Mouse (Mus musculus) lung, embryonic 16.5 days (tissue): ENCODE measurements around the gene Plin3. TPM values are rescaled to one million over a fixed set of nuclear protein-coding genes. Genes with fewer than 3 reads are reported as not detected.
A peak's percentile ranks its signal among the peaks of the same experiment; 100 is the strongest.

ENCODE experiments used
- ATAC-seq: fragments of 200-750 bp; cut with Nextera tagmentation; 2 replicates; pipeline ENCODE4 v1.8.0; 2017; ENCODE audit warnings: low read depth, mild to moderate bottlenecking, moderate library complexity
- H3K27ac ChIP-seq: fragments of 300-500 bp; sonication (generic); 2 replicates; pipeline ENCODE4 v1.5.1; 2014; ENCODE audit warnings: mild to moderate bottlenecking, control low read depth, low read length
- H3K27me3 ChIP-seq: fragments of 300-500 bp; sonication (generic); 2 replicates; pipeline ENCODE4 v1.6.1; 2014; ENCODE audit warnings: low read depth, low read length, mixed read lengths; ENCODE audit not compliant: control insufficient read depth, insufficient read depth
- H3K36me3 ChIP-seq: fragments of 300-500 bp; sonication (generic); 2 replicates; pipeline ENCODE4 v1.6.1; 2014; ENCODE audit warnings: low read length; ENCODE audit not compliant: control insufficient read depth, insufficient read depth
- H3K4me1 ChIP-seq: fragments of 300-500 bp; sonication (generic); replicated peaks from 2 replicates; pipeline ENCODE4 v1.6.1; 2014; ENCODE audit warnings: low read length, mixed read lengths; ENCODE audit not compliant: control insufficient read depth, insufficient read depth
- H3K4me2 ChIP-seq: fragments of 300-500 bp; sonication (generic); 2 replicates; pipeline ENCODE4 v1.6.1; 2014; ENCODE audit warnings: low read depth, low read length, control low read depth
- H3K4me3 ChIP-seq: fragments of 300-500 bp; sonication (generic); 2 replicates; pipeline ENCODE4 v1.5.1; 2014; ENCODE audit warnings: mild to moderate bottlenecking, low read length, control low read depth
- H3K9ac ChIP-seq: fragments of 300-500 bp; sonication (generic); 2 replicates; pipeline ENCODE4 v1.6.1; 2014; ENCODE audit warnings: low read length, control low read depth
- H3K9me3 ChIP-seq: fragments of 300-500 bp; sonication (generic); 2 replicates; pipeline ENCODE4 v1.6.1; 2016; ENCODE audit warnings: low read length; ENCODE audit not compliant: control insufficient read depth
- WGBS: fragments of 180-500 bp; shearing (Covaris S2); extraction: QIAGEN DNeasy Blood & Tissue Kit; methylation state at CpG from one replicate; pipeline ENCODE4 v1.1.7; 2014; 5-methylcytosine and 5-hydroxymethylcytosine counted together
- polyA plus RNA-seq: library from polyadenylated mRNA; unstranded; fragments of >200 nt; fragmentation: Nextera tagmentation; extraction: Ambion mirVana; gene quantifications from 2 replicates; pipeline ENCODE4 v1.2.1, GENCODE M21; 2015

Gene Plin3
- polyA plus RNA-seq, 1 experiment from 2014 or later: 90.2 TPM

DNA sequence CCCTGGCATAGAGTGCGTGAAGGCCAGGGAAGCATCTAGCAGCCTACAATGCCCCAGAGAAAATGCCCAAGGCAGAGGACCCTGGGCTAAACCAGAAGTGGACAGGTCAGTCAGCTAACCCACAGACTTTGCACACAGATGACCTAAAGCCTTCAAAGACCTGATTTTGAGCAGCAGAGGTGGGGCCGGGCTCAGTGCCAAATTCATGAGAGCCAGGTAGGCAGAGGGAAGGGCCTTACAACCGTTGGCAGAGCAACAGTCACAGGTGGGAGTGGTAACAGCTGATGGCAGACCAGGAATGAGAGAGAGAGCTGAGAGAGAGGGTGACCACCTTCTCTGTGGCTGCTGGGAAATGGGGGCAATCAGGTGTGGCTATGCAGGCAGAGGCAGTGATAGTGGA, 20.0 kb downstream of the Plin3 start:
- no peak for ATAC-seq
- no peak overlapping the region for H3K9ac ChIP-seq

DNA sequence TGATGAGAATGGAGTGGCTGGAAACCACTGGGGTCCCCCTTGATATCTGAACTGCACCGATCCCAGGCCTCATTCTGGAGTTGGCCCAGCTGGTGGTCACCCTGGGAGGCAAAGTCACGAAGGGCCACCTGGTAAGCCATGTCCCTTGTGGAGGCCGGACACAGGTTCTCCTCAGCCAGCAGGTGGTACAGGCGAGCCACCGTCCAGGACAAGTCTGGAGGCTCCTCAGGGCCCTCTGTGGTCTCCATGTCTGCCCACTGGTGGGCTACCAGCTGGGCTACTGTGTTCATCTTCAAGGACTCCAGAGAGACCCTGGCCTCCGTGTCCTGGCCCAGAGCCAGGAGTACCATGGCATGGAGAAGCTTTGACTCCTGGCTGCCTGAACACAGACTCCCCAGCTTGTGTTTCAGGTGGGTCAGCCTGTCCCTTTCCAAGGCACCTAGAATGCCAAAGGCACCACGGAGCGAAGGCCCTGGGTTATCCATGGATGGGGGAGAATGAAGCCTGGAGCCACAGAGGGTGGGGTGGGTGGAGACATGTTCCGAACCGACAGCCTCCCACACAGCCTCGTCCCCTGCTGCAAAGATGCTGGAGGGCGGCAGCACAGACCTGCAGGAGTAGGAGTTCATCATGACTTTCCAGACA, 20.9 kb downstream of the Plin3 start:
- Histone ChIP-seq H3K9ac (no peak overlapping the region), H3K4me3 (no peak overlapping the region), H3K27me3 (no peaks in the 10 kb centered on the region), H3K4me1 (peaks cover 13% of the 10 kb centered on the region), H3K4me2 (no peak overlapping the region), H3K27ac (no peak overlapping the region), H3K9me3 (no peaks in the 10 kb centered on the region), H3K36me3 (peaks cover 6% of the 10 kb centered on the region; the same call in 1 of the 2 replicates)
- no peak for ATAC-seq
- 78% methylated on average over 12 of the region's 12 CpGs for WGBS

More for the DNA sequence above, 20.0 kb downstream of the Plin3 start:
- no peak overlapping the region for H3K27ac ChIP-seq
- no peak overlapping the region for H3K4me2 ChIP-seq
- peaks cover 6% of the 10 kb centered on the region; the same call in 1 of the 2 replicates for H3K36me3 ChIP-seq
- H3K27me3 ChIP-seq: no peaks in the 10 kb centered on the region
- H3K9me3 ChIP-seq: no peaks in the 10 kb centered on the region
- no peak overlapping the region for H3K4me3 ChIP-seq
- H3K4me1 ChIP-seq: peaks cover 22% of the 10 kb centered on the region
- 59% methylated on average over 3 of the region's 3 CpGs for WGBS

- WGBS: 63% methylated on average over 3 of the region's 3 CpGs
- H3K4me2 ChIP-seq: peak overlapping the region; percentile 55
- H3K27ac ChIP-seq: no peak overlapping the region
- peaks cover 10% of the 10 kb centered on the region for H3K4me1 ChIP-seq
- no peaks in the 10 kb centered on the region for H3K27me3 ChIP-seq
- H3K9ac ChIP-seq: peak overlapping the region; percentile 54
- H3K36me3 ChIP-seq: peaks cover 6% of the 10 kb centered on the region; the same call in 1 of the 2 replicates
- H3K4me3 ChIP-seq: peak overlapping the region; percentile 39; the same call in 1 of the 2 replicates
- no peaks in the 10 kb centered on the region for H3K9me3 ChIP-seq
- no peak for ATAC-seq
These were observed 22.9 kb downstream of the Plin3 start for GRCm38 (mm10) chr17:56269741-56270140.

DNA sequence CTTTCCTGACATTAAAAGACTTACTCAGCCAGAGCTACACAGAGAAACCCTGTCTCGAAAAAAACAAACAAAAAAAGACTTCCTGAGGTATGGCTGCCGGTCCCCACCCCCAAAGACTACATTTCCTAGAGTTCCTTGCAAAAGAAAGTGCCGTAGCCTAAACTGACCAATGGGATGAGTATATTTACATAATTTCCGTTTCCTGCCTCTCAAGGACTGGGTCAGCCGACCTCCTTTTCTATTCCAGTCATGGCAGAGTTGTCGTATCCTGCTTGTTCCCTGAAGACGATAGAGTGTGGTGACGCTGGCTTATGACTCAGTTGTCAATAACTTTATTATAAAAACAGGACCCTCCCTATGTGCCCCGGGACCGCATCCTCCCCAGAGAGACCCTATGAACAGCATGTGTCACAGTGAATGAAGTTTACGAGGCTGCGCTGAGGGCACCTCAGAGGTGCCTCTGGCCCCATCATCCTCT, 23.5 kb downstream of the Plin3 start:
- Histone ChIP-seq H3K9ac (peak overlapping the region; percentile 61), H3K4me2 (peak overlapping the region; percentile 55), H3K4me1 (peaks cover 10% of the 10 kb centered on the region), H3K9me3 (no peaks in the 10 kb centered on the region), H3K27me3 (no peaks in the 10 kb centered on the region), H3K27ac (peak overlapping the region; percentile 69), H3K4me3 (peak overlapping the region; percentile 39), H3K36me3 (peaks cover 6% of the 10 kb centered on the region; the same call in 1 of the 2 replicates)
- ATAC-seq: peak; percentile 89
- WGBS: 17% methylated on average over 12 of the region's 12 CpGs

GRCm38 (mm10) chr17:56266271-56266670, 26.4 kb downstream of the Plin3 start:
- Histone ChIP-seq H3K4me3 (no peak overlapping the region), H3K4me1 (no peaks in the 10 kb centered on the region; the same call in 1 of the 2 replicates), H3K27ac (no peak overlapping the region), H3K36me3 (peaks cover 12% of the 10 kb centered on the region), H3K27me3 (no peaks in the 10 kb centered on the region), H3K9me3 (no peaks in the 10 kb centered on the region), H3K9ac (no peak overlapping the region), H3K4me2 (no peak overlapping the region)
- 58% methylated on average over 3 of the region's 3 CpGs for WGBS
- ATAC-seq: no peak

GRCm38 (mm10) chr17:56265869-56266268, 26.8 kb downstream of the Plin3 start:
- H3K27ac ChIP-seq: no peak overlapping the region
- WGBS: 77% methylated on average over 3 of the region's 3 CpGs

DNA sequence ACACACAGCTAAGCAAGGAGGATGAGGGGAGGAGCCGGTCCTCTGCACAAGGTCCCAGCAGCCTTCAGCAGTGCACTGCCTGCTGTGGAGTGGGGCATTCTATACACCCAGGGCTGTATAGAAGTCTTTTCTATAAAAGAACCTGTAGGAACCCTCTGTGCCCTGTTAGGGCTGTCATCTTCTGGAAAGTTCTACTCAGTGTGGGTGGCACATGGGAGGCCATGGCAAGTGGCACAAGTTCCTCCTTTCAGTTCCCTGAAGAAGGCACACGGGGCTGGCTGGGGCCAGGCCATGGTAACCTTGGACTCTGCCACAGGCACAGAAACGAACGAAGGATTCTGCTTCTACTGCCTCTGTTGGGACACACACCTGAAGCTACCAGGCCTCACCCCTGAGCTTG, 27.7 kb downstream of the Plin3 start:
- no peaks in the 10 kb centered on the region; the same call in 1 of the 2 replicates for H3K4me1 ChIP-seq
- 82% methylated on average over 4 of the region's 4 CpGs for WGBS

More at GRCm38 (mm10) chr17:56265869-56266268, 26.8 kb downstream of the Plin3 start:
- Histone ChIP-seq H3K27me3 (no peaks in the 10 kb centered on the region), H3K9ac (no peak overlapping the region), H3K4me3 (no peak overlapping the region), H3K4me2 (no peak overlapping the region), H3K4me1 (no peaks in the 10 kb centered on the region; the same call in 1 of the 2 replicates), H3K9me3 (no peaks in the 10 kb centered on the region), H3K36me3 (peaks cover 10% of the 10 kb centered on the region)
- no peak for ATAC-seq

DNA sequence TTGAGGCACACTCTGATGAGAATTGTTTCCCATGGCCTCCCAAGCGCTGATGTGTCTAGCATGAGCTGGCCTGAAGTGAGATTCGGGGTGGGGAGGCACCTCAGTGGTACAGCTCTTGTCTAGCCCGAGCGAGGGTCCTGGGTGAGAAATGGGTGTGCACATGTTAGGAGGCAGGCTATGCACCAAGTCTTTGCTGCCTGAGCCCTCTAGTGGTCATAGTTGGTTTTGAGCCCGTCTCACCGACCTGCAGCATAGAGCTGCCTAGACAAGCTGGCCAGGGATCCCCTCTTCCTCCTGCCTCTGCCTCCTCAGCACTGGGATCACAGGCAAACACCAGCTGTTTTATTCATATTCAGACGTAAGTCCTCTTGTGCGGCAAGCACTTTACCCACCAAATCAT, 28.7 kb downstream of the Plin3 start:
- Histone ChIP-seq H3K9me3 (no peaks in the 10 kb centered on the region), H3K36me3 (peaks cover 19% of the 10 kb centered on the region), H3K4me1 (peaks cover 10% of the 10 kb centered on the region; the same call in 1 of the 2 replicates), H3K4me3 (no peak overlapping the region), H3K9ac (no peak overlapping the region), H3K27me3 (no peaks in the 10 kb centered on the region), H3K27ac (no peak overlapping the region), H3K4me2 (no peak overlapping the region)
- peak; percentile 66 for ATAC-seq
- 16% methylated on average over 8 of the region's 8 CpGs for WGBS

More for the DNA sequence above, 27.7 kb downstream of the Plin3 start:
- Histone ChIP-seq H3K27me3 (no peaks in the 10 kb centered on the region), H3K27ac (no peak overlapping the region), H3K4me3 (no peak overlapping the region), H3K9me3 (no peaks in the 10 kb centered on the region), H3K9ac (no peak overlapping the region), H3K4me2 (no peak overlapping the region), H3K36me3 (peaks cover 14% of the 10 kb centered on the region)
- no peak for ATAC-seq

GRCm38 (mm10) chr17:56262645-56263094, 30.0 kb downstream of the Plin3 start:
- no peak overlapping the region for H3K4me3 ChIP-seq
- no peak for ATAC-seq
- no peak overlapping the region for H3K27ac ChIP-seq
- H3K4me2 ChIP-seq: no peak overlapping the region
- no peak overlapping the region for H3K9ac ChIP-seq
- 88% methylated on average over 3 of the region's 3 CpGs for WGBS
- peaks cover 22% of the 10 kb centered on the region for H3K36me3 ChIP-seq
- H3K27me3 ChIP-seq: no peaks in the 10 kb centered on the region
- no peaks in the 10 kb centered on the region for H3K9me3 ChIP-seq
- peaks cover 18% of the 10 kb centered on the region for H3K4me1 ChIP-seq
